Mouse (Mus musculus): Measurements from ENCODE around the gene Cstf3. TPM values are rescaled to one million over a fixed set of nuclear protein-coding genes. Genes with fewer than 3 reads are reported as not detected.
A peak's percentile ranks its signal among the peaks of the same experiment; 100 is the strongest.

Cstf3 gene
- total RNA-seq, 2 experiments from 2014 or later: 7.3 to 10.7 TPM

DNA sequence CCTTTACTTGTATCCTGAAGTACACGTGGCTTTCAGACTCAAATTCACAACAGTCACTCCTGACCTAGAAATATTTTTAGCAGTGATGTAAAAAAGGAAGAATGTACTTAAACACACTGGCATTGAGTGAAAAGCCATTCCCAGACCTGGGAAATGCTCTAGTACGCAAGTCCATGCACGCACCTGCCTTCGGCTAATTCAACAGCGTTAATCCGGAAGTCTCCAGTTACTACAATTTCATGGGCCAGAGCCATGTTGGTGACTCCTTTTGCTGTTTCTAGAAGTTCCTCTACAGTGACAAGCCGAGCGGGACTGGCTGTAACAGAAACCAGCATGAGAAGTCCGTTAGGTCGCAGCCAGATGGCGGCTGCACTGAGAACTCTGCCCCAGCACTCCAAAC lies 109.3 kb downstream of the Cstf3 start:
- Histone ChIP-seq H3K27ac (peak overlapping the region; percentile 44), H3K4me3 (peak overlapping the region; percentile 41)
- TF ChIP-seq CTCF (IDR thresholded peaks at IDR 0.05): peak; percentile 14; the same call in 1 of the 2 replicates
- DNase-seq: peak; percentile 37
- intact Hi-C loops (cut with DNase I): no loop called here

GRCm38 (mm10) chr2:104703158-104703557 lies 112.8 kb downstream of the Cstf3 start:
- Histone ChIP-seq H3K27ac (no peak overlapping the region), H3K4me3 (no peak overlapping the region)
- intact Hi-C loops (cut with DNase I): no loop called here
- no peak for DNase-seq
- TF ChIP-seq CTCF (IDR thresholded peaks at IDR 0.05): no peak

DNA sequence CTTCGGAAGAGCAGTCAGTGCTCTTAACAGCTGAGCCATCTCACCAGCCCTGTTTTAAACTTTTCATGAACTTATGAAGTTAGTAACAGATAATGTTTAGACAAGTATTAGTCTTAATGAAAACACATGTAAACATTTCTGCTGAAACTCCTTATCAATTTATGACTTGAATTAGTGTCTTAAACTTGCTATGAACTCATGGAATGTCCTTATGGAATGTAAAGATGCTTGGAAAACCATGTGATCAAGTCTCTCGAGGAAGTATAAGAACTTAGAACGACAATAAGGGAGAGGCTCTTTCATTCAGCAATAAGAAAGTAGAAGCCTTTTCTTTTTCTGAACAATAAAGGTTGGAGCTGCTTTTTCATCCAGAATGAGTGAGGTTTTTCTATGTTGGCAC lies 114.0 kb downstream of the Cstf3 start:
- intact Hi-C loops (cut with DNase I): no loop called here
- Histone ChIP-seq H3K27ac (no peak overlapping the region), H3K4me3 (no peak overlapping the region)
- TF ChIP-seq CTCF (IDR thresholded peaks at IDR 0.05): no peak
- DNase-seq: no peak

DNA sequence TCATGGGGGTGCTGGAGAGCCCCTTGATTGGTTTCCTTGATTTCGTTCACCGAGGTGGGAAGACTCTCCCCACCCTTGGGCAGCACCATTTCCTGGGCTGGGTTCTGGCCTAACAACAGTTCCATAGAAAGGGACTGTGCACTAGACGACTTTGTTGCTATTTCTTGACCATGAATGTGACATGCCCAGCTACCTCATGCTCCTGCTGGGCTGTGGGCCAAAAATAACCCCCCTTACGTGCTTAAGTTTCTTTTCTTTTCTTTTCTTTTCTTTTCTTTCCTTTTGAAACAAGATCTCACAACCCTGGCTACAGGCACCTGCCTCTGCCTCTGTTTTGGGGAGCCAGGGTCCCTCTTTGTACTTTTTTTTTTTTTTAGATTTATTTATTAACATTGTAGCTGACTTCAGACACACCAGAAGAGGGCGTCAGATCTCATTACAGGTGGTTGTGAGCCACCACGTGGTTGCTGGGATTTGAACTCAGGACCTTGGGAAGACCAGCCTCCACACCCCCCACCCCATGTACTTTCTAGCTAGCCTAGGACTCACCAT lies 119.5 kb downstream of the Cstf3 start:
- no peak for TF ChIP-seq CTCF (IDR thresholded peaks at IDR 0.05)
- Histone ChIP-seq H3K4me3 (no peak overlapping the region), H3K27ac (no peak overlapping the region)
- intact Hi-C loops (cut with DNase I): no loop called here
- DNase-seq: no peak

DNA sequence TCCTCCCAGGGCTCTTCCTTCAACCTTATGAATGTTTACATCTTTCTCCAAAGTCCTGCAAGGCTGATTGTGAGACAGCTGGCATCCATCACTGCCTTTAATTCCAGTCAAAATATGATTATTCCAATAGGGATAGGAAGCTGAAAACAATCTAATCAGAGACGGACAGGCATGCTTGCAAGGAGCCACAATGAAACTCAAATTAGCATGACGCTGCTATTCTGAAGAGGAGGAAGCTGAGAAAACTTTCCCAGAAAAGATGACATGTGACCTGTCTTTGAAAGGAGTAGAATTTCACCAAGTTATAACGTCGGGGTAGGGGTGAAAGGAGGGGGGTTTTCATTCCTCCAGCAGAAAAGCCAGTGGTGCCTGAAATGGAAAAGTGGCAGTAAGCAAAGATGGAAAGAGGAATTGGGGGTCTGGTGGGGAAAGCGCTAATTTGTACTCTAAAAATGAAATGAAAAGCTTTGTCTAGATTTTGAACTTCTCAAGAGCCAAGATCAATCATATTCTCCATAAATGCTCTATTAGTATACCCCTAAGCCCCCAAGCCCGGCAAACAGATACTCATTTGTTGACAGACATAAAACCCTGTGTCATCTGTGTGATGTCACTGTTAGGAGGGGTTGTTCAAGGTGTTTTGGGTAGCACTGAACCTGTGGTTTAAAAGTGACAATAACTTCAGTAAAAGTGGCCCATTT lies 120.5 kb downstream of the Cstf3 start:
- H3K27ac ChIP-seq: no peak overlapping the region
- DNase-seq: no peak
- no peak for TF ChIP-seq CTCF (IDR thresholded peaks at IDR 0.05)
- intact Hi-C loops (cut with DNase I): no loop called here
- H3K4me3 ChIP-seq: peak overlapping the region; percentile 89

DNA sequence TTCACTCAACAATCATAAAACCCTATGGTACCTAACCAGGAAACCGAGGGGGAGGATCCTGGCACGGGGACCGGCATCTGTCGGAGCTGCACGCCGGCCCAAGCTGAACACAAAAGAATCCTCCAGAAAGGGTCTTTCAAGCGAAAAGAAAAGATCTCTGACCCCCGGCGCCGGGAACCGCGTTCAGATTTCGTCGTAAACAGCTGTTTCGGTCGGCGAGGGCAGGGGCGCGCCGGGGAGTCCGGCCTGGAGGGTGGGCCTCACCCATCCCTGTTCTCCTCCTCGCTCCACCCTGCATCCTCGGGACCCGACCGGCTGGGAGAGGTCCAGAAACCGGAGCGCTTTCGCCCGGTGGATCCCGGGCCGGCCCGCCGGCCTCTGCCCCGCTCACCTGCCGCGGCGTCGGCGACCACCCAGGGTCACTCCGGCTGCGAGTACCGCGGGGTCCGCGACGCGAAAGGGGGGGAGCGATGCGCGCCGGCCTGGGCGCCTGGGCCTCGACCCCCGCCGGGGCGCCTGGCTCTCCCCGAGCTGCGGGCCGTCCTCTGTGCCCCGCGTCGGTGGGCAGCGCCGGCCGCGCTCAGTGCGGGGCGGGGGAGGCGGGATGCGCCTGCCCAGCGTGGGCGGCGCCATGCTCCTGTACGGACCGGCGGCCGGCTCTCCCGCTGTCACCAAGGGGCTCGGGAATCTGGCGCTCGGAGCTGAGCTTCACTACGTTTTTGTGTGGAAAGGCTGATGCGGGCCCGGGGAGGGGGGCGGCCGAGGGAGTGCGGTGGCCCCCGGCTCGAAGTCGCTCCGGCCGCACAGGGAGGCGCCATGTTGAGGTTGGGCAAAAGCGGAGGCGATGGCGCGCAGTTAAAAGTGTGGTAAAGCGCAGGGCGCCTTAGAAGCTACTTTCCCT lies 121.5 kb downstream of the Cstf3 start, which contains the start of gene Tcp11l1:
Gene Tcp11l1, minus strand, starts transcription at position 585 of the 901 bp plus-strand sequence.
- intact Hi-C loops (cut with DNase I): no loop called here
- peak; percentile 70 for DNase-seq
- Histone ChIP-seq H3K4me3 (peak within 1 kb of the TSS; percentile 89), H3K27ac (peak within 1 kb of the TSS; percentile 92)
- TF ChIP-seq CTCF (IDR thresholded peaks at IDR 0.05): no peak

- no peak for DNase-seq
- no peak for TF ChIP-seq CTCF (IDR thresholded peaks at IDR 0.05)
- intact Hi-C loops (cut with DNase I): no loop called here
- peak overlapping the region; percentile 89 for H3K4me3 ChIP-seq
- peak overlapping the region; percentile 92 for H3K27ac ChIP-seq
These were observed 122.1 kb downstream of the Cstf3 start for GRCm38 (mm10) chr2:104712486-104712809.

GRCm38 (mm10) chr2:104714254-104714691 lies 124.0 kb downstream of the Cstf3 start:
- peak; percentile 70 for DNase-seq
- Histone ChIP-seq H3K4me3 (no peak overlapping the region), H3K27ac (no peak overlapping the region)
- no peak for TF ChIP-seq CTCF (IDR thresholded peaks at IDR 0.05)
- intact Hi-C loops (cut with DNase I): no loop called here

Other genes starting within 250 kb of the Cstf3 start
- 1 to 10 TPM; 1.3 to 1.9 TPM for gene D430041D05Rik, start 179.5 kb upstream of the Cstf3 start, total RNA-seq (2021)
- gene Hipk3, start 96.1 kb upstream of the Cstf3 start, total RNA-seq (2021): 100 to 1,000 TPM; 228 to 267 TPM
- 1 to 10 TPM; 8.6 to 9.2 TPM for gene Tcp11l1, start 121.6 kb downstream of the Cstf3 start, total RNA-seq (2021)
- not detected for gene Pin1rt1, start 125.9 kb downstream of the Cstf3 start, total RNA-seq (2021)
- gene Depdc7, start 152.4 kb downstream of the Cstf3 start, total RNA-seq (2021): 1 to 10 TPM; 1.5 to 1.7 TPM
- 10 to 100 TPM; 53.4 to 64.6 TPM for gene Qser1, start 226.2 kb downstream of the Cstf3 start, total RNA-seq (2021)